Mouse (Mus musculus) kidney, adult 2 months (tissue): ENCODE data around the gene Samm50.

Experiments
- CTCF ChIP-seq: fragments of 200-500 bp; conservative IDR thresholded peaks from 2 replicates; pipeline ENCODE4 v1.5.1; 2011; ENCODE audit warnings: low read depth, mild to moderate bottlenecking, control low read depth, low read length, moderate library complexity, mixed read lengths; ENCODE audit not compliant: insufficient read depth, insufficient read length
- POLR2A ChIP-seq: fragments of 200-500 bp; IDR thresholded peaks from one replicate; pipeline ENCODE4 v1.6.1; 2011; ENCODE audit warnings: low read depth, low read length, control low read depth

DNA sequence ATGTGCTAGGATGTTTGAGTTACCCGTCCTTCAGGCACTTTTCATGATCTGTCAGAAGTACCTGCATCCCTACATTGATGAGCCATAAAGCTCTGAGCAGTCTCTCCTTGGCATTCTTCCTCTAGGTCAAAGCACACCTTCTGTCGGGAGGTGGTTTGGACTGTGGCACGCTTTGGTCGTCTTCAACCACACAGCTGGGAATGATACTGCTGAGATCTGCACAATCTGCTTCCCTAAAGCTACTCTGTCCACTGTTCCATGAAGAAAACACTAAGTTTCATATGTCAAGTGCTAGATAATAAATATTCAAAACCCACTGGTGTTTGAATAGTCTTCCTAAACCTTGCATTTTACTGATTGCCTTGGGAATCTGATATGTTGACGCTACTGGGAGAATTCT is 29.5 kb downstream of the Samm50 start:
- TF ChIP-seq POLR2A = no peak
- TF ChIP-seq CTCF = no peak
